Mouse (Mus musculus): ENCODE measurements around the gene Gm20823. TPM values are rescaled to one million over a fixed set of nuclear protein-coding genes. Genes with fewer than 3 reads are reported as not detected.
"Not testable (repeated sequence)": the region's sequence is repeated elsewhere in the genome, so short reads cannot be mapped to it uniquely, and the experiment has no call there.

Gm20823 gene
- not detected in 2 replicates for polyA plus RNA-seq (2014; fragmentation: Nextera tagmentation; extraction: Ambion mirVana)

DNA sequence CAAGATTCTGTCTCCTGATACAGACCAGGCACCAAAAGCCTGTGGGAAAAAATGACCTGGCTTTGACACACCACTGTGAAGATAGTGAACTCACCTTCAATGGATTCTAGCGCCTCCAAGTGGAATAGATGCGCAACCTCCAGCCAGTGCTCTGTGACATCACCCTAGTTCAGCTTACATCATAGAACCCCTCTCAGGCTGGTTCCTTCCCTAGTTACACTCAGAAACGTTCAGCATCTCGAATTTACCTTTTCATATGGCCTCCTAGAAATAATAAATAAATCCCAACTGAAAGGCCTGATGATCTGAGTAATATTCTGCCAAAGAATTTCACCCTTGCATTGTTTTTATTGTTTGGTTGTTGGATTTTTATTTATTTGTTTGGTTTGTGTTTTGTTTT is at the start of gene Gm20823:
TSS of gene Gm20823 (minus strand) at position 101 of the 400 bp plus-strand sequence.
- not testable (repeated sequence) for H3K27me3 ChIP-seq (replicated peaks; ENCODE audit: control insufficient read depth, insufficient read depth, low read length); H3K9ac ChIP-seq (ENCODE audit: low read depth, low read length); H3K4me1 ChIP-seq (replicated peaks; ENCODE audit: control insufficient read depth, insufficient read depth, low read length); H3K4me3 ChIP-seq (ENCODE audit: low read depth, low read length); H3K4me2 ChIP-seq; ATAC-seq (replicated peaks; ENCODE audit: low FRiP score); DNase-seq (ENCODE audit: low spot score); H3K27ac ChIP-seq (ENCODE audit: low read depth, low read length); H3K9me3 ChIP-seq (ENCODE audit: control insufficient read depth, low read length); H3K36me3 ChIP-seq (ENCODE audit: control insufficient read depth, insufficient read depth, low read length)
- WGBS = no CpG with 5 or more reads among the region's 4 CpGs
